Mouse (Mus musculus) ZHBTc4 (cell line): Measurements from ENCODE around the gene Sardh.

Source experiments
- DNase-seq: peaks from one replicate; pipeline ENCODE4 v3.0.0-alpha.2; 2011; ENCODE audit warnings: low read depth, low spot score

Gene Sardh

DNA sequence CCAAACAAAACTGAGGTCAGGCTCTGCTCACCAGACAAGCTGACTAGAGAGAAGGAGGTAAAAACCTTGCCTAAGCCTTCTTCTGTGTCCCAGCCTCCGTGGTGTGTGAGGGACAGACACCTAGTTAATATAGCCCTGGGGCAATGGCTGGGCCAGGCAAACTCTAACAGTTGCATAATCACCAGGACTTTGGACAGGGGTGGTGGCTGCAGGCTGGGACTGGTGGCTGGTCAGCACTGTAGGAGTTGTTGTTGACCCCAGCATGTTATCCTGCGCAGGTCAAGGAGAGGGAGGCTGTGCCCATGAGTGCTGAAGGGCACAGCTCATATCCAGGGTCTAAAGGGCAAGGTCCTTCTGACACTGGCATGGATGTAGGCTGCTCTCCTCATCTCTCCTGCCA is at the start of gene Sardh:
Gene Sardh, minus strand, starts transcription at position 127 of the 400 bp plus-strand sequence.
- no peak for DNase-seq

DNA sequence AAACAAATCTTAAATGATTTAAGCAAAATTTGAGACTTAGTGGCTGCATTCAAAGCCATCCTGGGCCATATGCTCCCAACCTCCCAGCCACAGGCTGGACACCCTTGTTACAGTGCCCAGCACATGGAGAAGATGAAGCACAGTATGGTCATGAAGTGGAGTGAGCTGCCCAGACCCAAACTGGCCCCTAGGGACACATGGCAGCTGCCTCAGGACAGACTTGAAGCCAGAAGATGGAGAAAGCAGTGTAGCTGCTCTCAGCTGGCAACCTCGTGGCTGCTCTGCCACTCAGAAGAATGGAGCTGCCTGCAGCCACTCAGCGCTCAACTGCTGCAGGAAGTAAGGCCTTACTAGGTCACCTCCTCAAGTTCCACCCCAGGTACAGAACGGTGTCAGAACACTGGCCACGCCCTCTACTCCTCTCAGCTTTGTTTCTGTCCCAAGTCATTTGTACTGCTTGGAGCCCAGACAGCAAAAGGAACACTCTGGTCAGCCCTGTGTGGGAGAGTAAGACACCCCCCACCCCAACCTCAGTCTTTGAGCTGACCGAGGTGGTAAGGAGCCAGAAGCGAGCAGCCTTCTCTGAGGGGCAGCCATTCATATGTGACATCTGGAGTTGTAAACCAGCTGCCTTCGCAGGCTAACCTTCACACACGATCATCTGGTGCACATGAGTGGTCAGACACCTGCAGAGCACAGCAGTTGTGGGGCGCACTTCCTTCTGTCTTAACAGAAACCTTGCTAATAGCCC is 48.7 kb upstream of the Sardh start:
- peak; percentile 25 for DNase-seq

DNA sequence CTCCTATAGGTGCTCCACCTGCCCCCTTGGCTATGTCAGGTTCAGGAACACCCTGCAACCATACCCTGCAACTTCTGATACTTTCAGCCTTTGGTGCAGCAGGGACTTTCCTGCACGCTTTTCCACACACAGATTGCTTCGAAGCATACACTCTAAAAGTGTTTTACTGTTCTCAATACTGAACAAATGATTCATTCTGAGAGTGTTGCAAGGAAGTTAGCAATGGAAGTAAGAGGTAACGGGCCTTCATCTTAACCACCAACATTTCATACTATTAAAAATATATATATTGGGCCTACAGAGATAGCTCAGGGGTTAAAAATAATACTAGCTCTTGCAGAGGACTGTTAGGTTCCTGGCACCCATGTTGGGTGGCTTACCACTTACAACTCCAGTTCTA is 46.6 kb upstream of the Sardh start:
- DNase-seq = no peak

DNA sequence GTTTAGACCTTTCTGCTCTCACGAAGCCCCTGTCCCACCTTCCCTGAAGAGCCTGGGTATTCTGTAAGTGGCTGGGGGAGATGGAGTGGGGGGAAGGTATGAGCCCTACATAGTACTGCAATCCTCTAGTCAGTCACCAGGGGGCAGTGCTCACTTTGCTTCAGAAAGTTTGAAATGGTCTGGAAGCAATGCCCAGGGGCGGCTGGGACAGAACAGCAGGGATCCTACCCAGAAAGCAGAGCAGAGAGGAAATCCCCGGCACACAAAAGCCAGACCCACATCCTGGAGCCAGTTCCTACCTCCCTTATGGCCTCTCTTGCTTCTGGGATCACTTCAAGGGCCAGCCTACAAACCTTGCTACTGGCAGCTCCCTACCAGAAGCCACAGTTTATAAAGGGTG is 40.9 kb upstream of the Sardh start:
- DNase-seq = peak; percentile 95

DNA sequence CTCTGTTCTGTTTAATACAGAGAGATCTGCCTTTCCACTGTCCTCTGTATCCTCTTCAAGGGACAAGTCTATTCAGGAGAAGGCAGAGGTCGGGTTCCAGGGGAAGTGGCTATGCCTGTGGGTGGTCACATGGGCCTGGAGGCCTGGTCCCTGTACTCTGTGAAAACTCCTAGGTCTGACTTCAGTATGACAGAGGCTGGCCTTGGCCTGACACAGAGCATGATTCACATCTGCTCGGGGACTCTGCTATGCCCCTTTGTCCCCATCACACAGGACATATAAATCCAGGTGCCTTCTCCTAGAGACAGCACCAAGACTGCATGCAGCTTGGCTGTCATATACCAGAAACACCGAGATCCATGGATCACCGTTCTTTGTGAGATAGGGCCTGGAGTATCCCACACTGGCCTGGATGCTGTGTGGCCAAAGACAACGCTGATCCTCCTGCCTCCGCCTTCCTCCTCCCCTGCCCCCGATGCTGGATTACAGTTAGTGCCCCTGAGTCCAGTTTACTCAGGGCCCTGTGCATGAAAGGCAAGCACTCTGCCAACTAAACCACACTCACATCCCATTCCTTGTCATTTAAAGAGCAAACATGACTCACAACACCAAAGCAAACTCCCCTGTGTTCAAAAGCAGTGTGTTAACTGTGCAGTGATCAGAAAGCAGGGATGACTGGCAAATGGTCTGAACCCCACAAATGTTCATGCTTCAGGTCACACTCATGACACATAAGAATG is 39.0 kb upstream of the Sardh start:
- DNase-seq = no peak

DNA sequence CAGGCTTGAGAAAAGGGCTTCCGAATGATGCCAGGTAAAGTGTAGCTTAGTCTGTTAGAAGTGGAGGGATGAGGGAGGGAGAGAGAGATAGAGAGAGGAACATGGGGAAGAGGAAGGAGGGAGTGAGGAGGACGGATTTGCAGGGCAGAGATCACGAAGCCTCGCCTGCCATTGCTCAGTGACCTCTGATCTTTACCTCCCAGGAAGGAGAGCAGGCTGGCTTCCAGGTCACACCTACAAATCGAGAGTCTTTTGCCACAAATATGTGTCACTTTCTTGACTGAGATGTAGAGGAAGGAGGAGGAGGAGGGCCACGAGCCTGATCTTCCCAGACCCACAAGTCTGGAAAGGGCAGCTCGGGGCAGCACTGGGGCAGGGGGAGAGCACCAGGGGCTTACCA is 36.3 kb upstream of the Sardh start:
- DNase-seq = no peak

- no peak for DNase-seq
Measured at GRCm38 (mm10) chr2:27281771-27282170, 33.6 kb upstream of the Sardh start.

- DNase-seq = peak; percentile 77
Measured at GRCm38 (mm10) chr2:27280920-27281611, 32.9 kb upstream of the Sardh start.

DNA sequence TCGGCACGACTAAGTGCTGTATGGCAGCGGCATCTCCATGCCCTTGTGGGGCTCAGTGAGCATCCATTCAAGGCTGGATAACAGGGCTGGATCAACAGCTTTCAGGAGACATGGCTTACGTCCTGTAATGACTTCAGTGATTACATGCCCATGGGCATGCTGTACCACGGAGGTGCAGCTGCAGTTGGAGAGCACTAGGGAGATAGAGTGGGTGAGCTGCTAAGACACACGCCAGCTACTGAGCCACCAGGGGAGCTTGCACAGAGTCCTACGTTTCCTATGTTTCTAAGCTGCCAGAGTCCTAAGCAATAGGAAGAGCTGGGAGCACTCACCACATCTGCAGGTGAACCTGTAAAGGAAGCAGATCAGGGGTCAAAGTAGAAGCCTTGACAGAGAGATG is 30.7 kb upstream of the Sardh start:
- no peak for DNase-seq

GRCm38 (mm10) chr2:27268325-27268724 is 20.2 kb upstream of the Sardh start:
- DNase-seq = no peak

DNA sequence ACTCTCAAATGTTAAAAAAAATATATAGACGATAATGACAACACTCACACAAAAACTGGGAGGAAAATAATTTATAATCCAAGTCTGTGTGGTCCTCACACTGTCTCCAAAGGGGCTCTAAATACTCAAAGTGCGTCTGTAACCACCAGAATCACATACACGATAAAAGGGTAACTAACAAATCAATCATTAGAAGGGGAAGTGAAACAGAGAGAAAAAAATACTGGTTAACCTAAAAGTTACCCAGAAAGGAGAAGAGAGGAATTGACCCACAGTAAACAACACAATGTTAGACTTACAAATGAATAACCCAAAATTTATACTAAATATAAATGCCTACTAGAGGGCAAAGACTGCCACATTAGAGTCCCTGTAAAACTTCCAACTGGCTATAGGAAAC is 17.7 kb upstream of the Sardh start:
- DNase-seq = no peak

DNA sequence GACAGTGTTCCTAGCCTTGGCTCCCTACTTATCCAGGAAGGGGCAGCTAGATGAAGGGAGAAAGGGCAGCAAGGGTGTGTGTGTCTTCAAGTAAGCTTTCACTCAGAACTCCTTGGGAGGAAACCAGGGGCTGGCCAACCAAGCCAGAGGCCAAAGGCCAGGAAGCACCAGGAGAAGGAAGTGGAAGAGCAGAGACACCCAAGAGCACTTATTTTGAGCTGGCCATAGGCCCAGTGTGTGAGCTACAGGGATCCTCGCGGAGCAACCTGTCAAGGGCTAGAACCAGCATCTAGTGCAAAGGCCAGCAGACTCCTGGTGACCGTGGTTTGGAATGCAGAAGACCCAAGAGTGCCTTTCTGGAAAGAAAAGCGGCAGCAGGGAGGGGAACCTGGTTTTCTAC is 14.8 kb upstream of the Sardh start:
- no peak for DNase-seq

DNA sequence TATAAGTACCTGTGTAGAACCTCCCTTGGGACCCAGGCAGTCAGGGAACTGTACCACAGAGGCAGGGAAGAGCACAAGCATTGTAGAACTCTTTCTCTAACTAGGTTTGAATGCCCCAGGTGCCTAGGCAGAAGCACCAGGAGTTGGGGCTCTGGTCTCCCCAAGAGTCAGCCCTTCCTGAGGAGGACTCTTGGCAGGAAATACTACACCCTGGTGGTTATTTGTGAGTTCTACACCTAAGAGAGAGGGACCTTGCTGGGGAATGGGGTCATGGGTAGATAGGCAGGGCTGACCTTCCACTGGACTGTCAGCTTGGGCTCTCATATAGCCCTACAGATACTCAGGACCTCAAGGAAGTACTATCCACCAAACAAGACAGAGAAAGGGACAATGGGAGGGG is 3.3 kb upstream of the Sardh start:
- DNase-seq = no peak

GRCm38 (mm10) chr2:27247487-27247863 is 662 bp downstream of the Sardh start:
- DNase-seq = no peak

- no peak for DNase-seq
Measured at GRCm38 (mm10) chr2:27246712-27247486, 1.2 kb downstream of the Sardh start.

- DNase-seq = no peak
Measured at GRCm38 (mm10) chr2:27245947-27246346, 2.2 kb downstream of the Sardh start.

DNA sequence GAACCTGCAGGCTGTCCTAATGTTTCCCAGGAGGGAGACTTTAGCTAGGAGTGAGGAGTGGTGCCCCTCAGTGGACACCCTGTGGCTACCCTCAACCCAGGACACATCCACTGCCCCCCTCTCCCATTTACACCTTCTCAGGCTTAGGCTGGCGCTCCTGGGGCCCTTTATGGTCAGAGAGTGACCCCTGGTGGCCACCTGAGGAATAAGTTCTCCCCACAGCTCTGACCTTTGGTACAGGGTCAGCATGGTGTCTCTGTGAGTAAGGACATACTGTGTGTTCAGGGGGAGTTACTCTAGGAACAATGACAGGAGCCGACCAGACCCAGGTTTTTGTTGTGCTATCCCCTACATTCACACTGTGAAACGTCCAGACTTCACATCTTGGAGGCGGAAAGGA is 10.8 kb downstream of the Sardh start:
- peak; percentile 64 for DNase-seq

DNA sequence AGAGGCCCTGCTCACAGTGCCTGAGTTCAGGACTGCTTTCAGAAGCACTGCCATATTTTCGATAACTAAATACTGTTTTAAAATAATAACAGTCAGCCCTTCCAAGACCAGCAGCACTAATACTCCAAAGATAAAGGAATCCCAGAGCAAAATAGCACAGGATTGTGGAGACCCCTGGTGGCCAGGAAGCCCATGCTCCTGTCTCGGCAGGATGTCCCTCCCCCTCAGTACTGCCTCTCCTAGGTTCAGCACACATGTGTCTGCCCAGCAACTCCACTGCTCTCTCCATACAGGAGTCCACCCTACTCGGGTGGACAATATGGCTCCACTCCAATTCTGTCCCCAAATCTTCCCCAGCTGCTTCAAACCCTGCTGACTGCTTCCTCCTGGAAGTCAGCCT is 12.4 kb downstream of the Sardh start:
- peak; percentile 48 for DNase-seq

GRCm38 (mm10) chr2:27232376-27232775 is 15.8 kb downstream of the Sardh start:
- no peak for DNase-seq

- no peak for DNase-seq
Measured at GRCm38 (mm10) chr2:27229481-27230105, 18.5 kb downstream of the Sardh start.

DNA sequence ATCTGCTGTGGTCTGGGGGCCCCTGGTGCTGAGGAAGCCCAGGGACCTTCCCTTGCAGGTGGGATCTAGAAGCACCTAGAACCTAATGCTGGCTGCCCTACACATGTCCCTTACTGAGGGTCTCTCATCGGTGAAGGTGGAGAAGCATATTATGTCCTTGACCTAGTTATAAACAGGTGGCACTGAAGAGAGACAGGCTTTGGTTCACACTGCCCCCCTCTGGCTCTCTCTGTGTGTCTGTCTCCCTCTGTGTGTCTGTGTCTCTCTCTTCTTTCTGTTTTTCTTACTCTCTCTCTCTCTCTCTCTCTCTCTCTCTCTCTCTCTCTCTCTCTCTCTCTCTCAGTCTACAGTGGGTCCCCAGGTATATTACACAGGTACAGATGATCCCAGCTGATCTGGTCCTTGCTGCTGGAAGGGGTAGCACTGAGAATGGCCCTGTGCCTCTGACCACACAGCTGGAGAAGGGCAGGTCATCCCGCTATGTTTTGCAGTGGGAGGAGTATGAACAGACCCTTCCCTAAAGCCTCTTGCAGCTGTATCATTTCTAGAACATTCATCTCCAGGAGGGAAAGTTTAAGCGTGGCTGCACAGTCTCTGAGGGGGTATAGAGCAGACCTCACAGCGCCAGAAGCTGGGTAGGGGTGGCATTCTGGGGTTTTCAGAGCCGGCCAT is 19.2 kb downstream of the Sardh start:
- DNase-seq = no peak
